Mouse (Mus musculus) brain, embryonic 14.5 days (tissue): ENCODE results near the gene Ttc8. TPM values are rescaled to one million over a fixed set of nuclear protein-coding genes. Genes with fewer than 3 reads are reported as not detected.

Experiments used
- DNase-seq: peaks from one replicate; pipeline ENCODE4 v3.0.0-alpha.2; 2011; ENCODE audit warnings: low read depth
- CTCF ChIP-seq: fragments of 200-500 bp; IDR thresholded peaks from 2 replicates; pipeline ENCODE4 v1.5.1; 2012; ENCODE audit warnings: inconsistent platforms, mild to moderate bottlenecking, moderate library complexity, borderline replicate concordance; ENCODE audit not compliant: insufficient read depth, insufficient read length; ENCODE audit errors: extremely low read depth
- POLR2A ChIP-seq: fragments of 200-500 bp; IDR thresholded peaks from 2 replicates; pipeline ENCODE4 v1.6.1; 2012; ENCODE audit warnings: mild to moderate bottlenecking, inconsistent platforms, borderline replicate concordance; ENCODE audit not compliant: poor library complexity, insufficient read depth, insufficient read length, severe bottlenecking; ENCODE audit errors: extremely low read depth
- polyA plus RNA-seq: library from polyadenylated mRNA; depleted of rRNA; stranded (reverse); fragments of >200 nt; gene quantifications from 2 replicates; pipeline ENCODE4 v1.2.3, GENCODE M21; 2012

Ttc8 gene
- polyA plus RNA-seq, 1 experiment, result 38.6 TPM

- DNase-seq, result no peak
- TF ChIP-seq POLR2A (no peak), CTCF (no peak)
Measured at GRCm38 (mm10) chr12:98981081-98981480, 60.7 kb downstream of the Ttc8 start.

GRCm38 (mm10) chr12:98984785-98985184 is 64.4 kb downstream of the Ttc8 start:
- TF ChIP-seq POLR2A, result no peak
- no peak for TF ChIP-seq CTCF
- DNase-seq, result no peak

- DNase-seq, result peak; percentile 57
- no peak for TF ChIP-seq CTCF
- no peak for TF ChIP-seq POLR2A
Measured at GRCm38 (mm10) chr12:98991076-98991829, 70.9 kb downstream of the Ttc8 start.

- DNase-seq, result peak; percentile 82
Measured at GRCm38 (mm10) chr12:98991830-98992216, 71.4 kb downstream of the Ttc8 start.

GRCm38 (mm10) chr12:98993736-98994135 is 73.4 kb downstream of the Ttc8 start:
- no peak for DNase-seq
- no peak for TF ChIP-seq CTCF
- no peak for TF ChIP-seq POLR2A

More at GRCm38 (mm10) chr12:98991830-98992216, 71.4 kb downstream of the Ttc8 start:
- no peak for TF ChIP-seq POLR2A
- TF ChIP-seq CTCF, result no peak

- TF ChIP-seq CTCF (no peak), POLR2A (no peak)
Measured at GRCm38 (mm10) chr12:98994366-98994765, 74.0 kb downstream of the Ttc8 start.

GRCm38 (mm10) chr12:98995881-98996280 is 75.5 kb downstream of the Ttc8 start:
- no peak for TF ChIP-seq CTCF
- TF ChIP-seq POLR2A, result no peak
- peak; percentile 46 for DNase-seq

More at GRCm38 (mm10) chr12:98994366-98994765, 74.0 kb downstream of the Ttc8 start:
- no peak for DNase-seq

- DNase-seq, result peak; percentile 38
- TF ChIP-seq CTCF (no peak), POLR2A (no peak)
Measured at GRCm38 (mm10) chr12:98996581-98996988, 76.2 kb downstream of the Ttc8 start.

GRCm38 (mm10) chr12:98997046-98997445 is 76.7 kb downstream of the Ttc8 start:
- DNase-seq, result no peak
- no peak for TF ChIP-seq CTCF
- no peak for TF ChIP-seq POLR2A

GRCm38 (mm10) chr12:98998662-98999428 is 78.5 kb downstream of the Ttc8 start:
- no peak for DNase-seq
- TF ChIP-seq POLR2A (no peak), CTCF (no peak)

GRCm38 (mm10) chr12:99000310-99000709 is 79.9 kb downstream of the Ttc8 start:
- TF ChIP-seq CTCF, result no peak
- no peak for TF ChIP-seq POLR2A

More at GRCm38 (mm10) chr12:99000310-99000709, 79.9 kb downstream of the Ttc8 start:
- no peak for DNase-seq
